Mouse (Mus musculus): Measurements from ENCODE around the gene Fbn1.

DNA sequence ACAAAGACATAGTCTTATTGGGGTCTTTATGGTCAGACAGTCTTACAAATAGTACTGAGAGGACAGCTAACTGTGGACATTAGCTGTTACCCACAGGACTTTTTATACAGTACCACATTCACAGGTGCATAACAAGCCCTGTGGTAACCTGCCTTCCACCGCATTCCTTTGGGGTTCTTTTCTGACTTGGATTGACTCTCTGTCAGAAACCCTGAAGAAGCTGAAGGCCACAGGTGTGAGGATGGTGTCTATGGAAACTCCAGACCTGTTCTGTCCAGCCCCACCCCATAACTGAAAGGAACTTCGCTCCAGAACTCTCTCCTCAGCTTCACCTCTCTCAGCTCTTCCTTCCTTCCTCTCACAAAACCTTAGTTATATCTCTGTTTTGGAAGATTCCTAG, 13.5 kb downstream of the Fbn1 start:
- TF ChIP-seq CTCF (IDR thresholded peaks at IDR 0.05; ENCODE audit: low read depth) (no peak), EP300 (IDR thresholded peaks at IDR 0.05; ENCODE audit: low read depth) (no peak)

All from liver, embryonic 14.5 days (tissue).